Mouse (Mus musculus): ENCODE results near the gene Psmd5. TPM values are rescaled to one million over a fixed set of nuclear protein-coding genes. Genes with fewer than 3 reads are reported as not detected.

Gene Psmd5
- polyA plus RNA-seq (2015; fragmentation: Nextera tagmentation; extraction: Ambion mirVana), result 71.6 and 77.1 TPM in 2 replicates

GRCm38 (mm10) chr2:34874816-34875345 lies at the start of gene Psmd5:
Gene Psmd5 (minus strand): TSS chr2:34874968.

GRCm38 (mm10) chr2:34913218-34914068 lies 38.7 kb upstream of the Psmd5 start, which contains the start of gene Phf19:
Gene Phf19 (minus strand): TSS chr2:34914026.

GRCm38 (mm10) chr2:34874271-34874670 lies 497 bp downstream of the Psmd5 start, which contains the start of gene Cutal:
Gene Cutal (plus strand): TSS chr2:34874396.

DNA sequence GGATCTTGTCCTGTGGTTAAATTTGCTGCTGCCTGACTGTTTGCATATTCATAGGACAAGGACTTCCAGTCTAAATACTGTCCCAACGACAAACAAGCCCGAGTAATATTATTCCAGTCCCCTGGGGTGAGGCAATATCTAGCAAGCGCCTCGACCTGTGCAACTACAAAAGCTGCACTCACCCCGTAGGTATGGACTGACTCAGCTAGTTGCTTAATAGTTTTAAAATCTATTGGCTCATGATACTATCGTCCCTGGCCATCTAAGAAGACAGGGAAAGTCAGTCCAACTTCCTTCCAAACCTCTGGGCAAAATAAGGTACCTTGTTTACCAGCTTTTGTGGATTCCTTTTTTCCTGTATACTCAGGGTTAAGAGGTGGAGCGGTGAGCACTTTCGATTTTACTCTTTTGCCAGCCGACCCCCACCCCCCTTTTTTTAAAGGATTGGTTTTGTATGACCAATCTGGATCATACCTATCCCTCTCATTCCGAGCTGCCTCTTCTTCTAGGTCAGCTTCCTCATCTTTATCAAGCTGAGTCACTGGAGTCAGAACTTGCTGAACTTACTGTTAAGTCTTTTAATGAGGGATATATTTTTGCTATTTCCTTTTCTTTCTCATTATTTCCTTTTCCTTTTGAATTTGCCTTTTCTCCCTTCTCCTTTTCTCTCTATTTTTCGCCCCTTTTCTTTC lies 41.9 kb downstream of the Psmd5 start, which contains the start of gene Gm34653:
Gm34653 (plus strand) TSS at position 242 of the 692 bp plus-strand sequence.

DNA sequence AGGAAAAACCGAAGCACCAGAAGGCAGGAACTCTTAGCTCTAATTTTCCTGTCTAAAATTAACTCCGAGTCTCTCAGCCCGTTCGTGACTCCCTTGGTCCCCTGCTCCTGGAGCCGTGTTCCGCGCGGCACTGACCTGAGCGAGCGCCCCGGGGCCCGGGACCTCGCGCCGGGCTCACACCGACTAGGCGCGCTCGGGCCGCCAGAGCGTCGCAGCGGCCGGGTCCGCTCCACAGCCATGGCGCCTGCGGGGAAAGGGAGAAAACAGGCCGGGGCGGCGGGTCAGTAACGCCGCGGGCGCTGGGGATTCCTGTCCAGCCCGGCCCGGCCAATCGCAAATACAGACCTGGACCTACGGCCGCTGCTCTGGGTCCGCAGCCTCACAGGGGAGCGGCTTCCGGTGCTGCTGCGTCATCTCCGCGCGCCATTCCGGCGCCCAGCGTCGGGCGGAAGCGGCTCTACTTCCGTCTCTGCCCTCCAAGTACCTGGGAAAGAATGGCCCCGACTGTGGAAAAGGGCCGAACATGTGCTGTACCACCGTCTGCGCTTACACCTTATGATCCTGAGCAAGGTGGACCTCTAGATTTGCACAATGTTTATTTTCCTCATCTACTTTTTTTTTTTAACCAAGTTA lies 48.8 kb downstream of the Psmd5 start, which contains the start of gene Fbxw2:
Fbxw2 (minus strand) TSS at position 485 of the 633 bp plus-strand sequence.

Other genes with a start within 250 kb of the Psmd5 start
- 74.2 and 77.6 TPM in 2 replicates for gene Gapvd1, start 119.7 kb downstream of the Psmd5 start, polyA plus RNA-seq (2015; fragmentation: Nextera tagmentation; extraction: Ambion mirVana)
- 357 TPM in 2 replicates for gene Hspa5, start 103.0 kb downstream of the Psmd5 start, polyA plus RNA-seq (2015; fragmentation: Nextera tagmentation; extraction: Ambion mirVana)
- gene Rabepk, start 75.1 kb downstream of the Psmd5 start, polyA plus RNA-seq (2015; fragmentation: Nextera tagmentation; extraction: Ambion mirVana), result 26.7 and 27.6 TPM in 2 replicates
- gene Fbxw2, start 48.7 kb downstream of the Psmd5 start, polyA plus RNA-seq (2015; fragmentation: Nextera tagmentation; extraction: Ambion mirVana), result 104 and 106 TPM in 2 replicates
- gene Gm34653, start 42.0 kb downstream of the Psmd5 start, polyA plus RNA-seq (2015; fragmentation: Nextera tagmentation; extraction: Ambion mirVana), result not detected in 2 replicates
- gene Cutal, start 572 bp downstream of the Psmd5 start, polyA plus RNA-seq (2015; fragmentation: Nextera tagmentation; extraction: Ambion mirVana), result 0.45 and 0.71 TPM in 2 replicates
- gene Phf19, start 39.1 kb upstream of the Psmd5 start, polyA plus RNA-seq (2015; fragmentation: Nextera tagmentation; extraction: Ambion mirVana), result 2.0 and 2.2 TPM in 2 replicates
- gene Traf1, start 86.8 kb upstream of the Psmd5 start, polyA plus RNA-seq (2015; fragmentation: Nextera tagmentation; extraction: Ambion mirVana), result 5.6 and 7.4 TPM in 2 replicates
- gene Hc, start 186.5 kb upstream of the Psmd5 start, polyA plus RNA-seq (2015; fragmentation: Nextera tagmentation; extraction: Ambion mirVana), result 0.57 and 1.3 TPM in 2 replicates
- gene AI182371, start 226.6 kb upstream of the Psmd5 start, polyA plus RNA-seq (2015; fragmentation: Nextera tagmentation; extraction: Ambion mirVana), result 0.23 and 0.28 TPM in 2 replicates
- gene Cntrl, start 234.5 kb upstream of the Psmd5 start, polyA plus RNA-seq (2015; fragmentation: Nextera tagmentation; extraction: Ambion mirVana), result 8.5 and 9.3 TPM in 2 replicates

Measured in neural tube, postnatal 0 days (tissue).